Mouse (Mus musculus): ENCODE measurements around the gene Nelfb. TPM values are rescaled to one million over a fixed set of nuclear protein-coding genes. Genes with fewer than 3 reads are reported as not detected.

Nelfb gene
- total RNA-seq, 2 experiments from 2014 or later = 38.7 to 39.9 TPM

DNA sequence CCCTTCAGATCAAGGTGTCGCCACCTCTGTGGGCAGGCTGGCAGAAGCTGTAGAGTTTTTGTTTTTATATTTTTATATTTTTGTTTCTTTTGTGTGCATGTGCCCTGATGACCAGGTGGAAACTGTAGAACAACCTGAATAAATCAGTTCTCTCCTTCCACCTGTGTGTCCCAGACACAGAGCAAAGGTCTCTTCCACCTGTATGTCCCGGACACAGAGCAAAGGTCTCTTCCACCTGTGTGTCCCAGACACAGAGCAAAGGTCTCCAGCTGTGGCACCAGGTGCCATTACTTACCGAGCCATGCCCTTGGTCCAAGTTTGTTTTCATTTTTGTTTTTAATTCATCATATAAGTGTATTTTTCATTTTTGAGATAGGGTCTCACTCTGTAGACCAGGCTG is 55.1 kb downstream of the Nelfb start:
- no peak for DNase-seq
- intact Hi-C loops (cut with DNase I) = loop anchor here (2.0 kb wide), 1 partner anchor 57 kb away; no protein-coding TSS in a partner anchor

DNA sequence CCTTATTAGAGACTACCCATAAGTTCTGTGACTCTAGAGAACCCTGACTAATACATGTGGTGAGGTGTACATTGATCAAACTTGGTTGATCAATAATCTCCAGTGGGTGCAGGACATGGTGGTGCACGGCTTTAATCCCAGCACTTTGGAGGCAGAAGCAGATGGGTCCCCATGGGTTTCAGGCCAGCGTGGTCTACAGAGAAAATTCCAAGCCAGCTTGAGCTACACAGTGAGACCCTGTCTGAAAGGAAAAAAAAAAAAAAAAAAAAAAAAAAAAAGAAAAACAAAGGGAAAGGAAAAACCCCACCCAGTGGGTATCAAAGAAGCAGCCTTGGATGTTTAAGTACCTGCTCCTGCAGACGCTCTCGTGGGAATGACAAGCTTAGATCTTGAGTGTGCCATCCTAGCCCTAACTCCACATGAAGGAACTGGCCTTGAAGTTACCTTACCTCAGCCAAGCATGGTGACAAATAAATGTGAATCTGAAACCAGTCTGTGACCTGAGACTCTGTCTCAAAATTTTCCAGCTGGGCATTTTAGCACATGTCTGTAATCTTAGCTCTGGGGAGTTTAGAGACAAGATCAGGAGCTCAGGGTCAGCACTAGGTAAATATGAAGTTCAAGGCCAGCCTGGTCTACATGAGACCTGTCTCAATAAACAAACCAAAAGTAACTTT is 59.9 kb downstream of the Nelfb start:
- intact Hi-C loops (cut with DNase I) = no loop called here
- DNase-seq = no peak

Other genes with a start within 250 kb of the Nelfb start
- 1 to 10 TPM; 5.1 to 6.1 TPM for gene Dph7, start 249.1 kb downstream of the Nelfb start, total RNA-seq (2021)
- gene Mrpl41, start 236.4 kb downstream of the Nelfb start, total RNA-seq (2021) = 10 to 100 TPM; 91.0 to 99.1 TPM
- gene Pnpla7, start 235.5 kb downstream of the Nelfb start, total RNA-seq (2021) = 10 to 100 TPM; 33.9 to 35.4 TPM
- 10 to 100 TPM; 14.4 to 16.3 TPM for gene Nsmf, start 157.1 kb downstream of the Nelfb start, total RNA-seq (2021)
- not detected for gene Entpd8, start 131.2 kb downstream of the Nelfb start, total RNA-seq (2021)
- gene Noxa1, start 116.3 kb downstream of the Nelfb start, total RNA-seq (2021) = not detected
- 10 to 100 TPM in 1 of 2 experiments, 1 to 10 TPM in 1; 9.7 to 12.0 TPM for gene Nrarp, start 30.7 kb downstream of the Nelfb start, total RNA-seq (2021)
- 1 to 10 TPM; 4.0 to 5.2 TPM for gene Tor4a, start 14.6 kb downstream of the Nelfb start, total RNA-seq (2021)
- not detected for gene Stpg3, start 3.1 kb upstream of the Nelfb start, total RNA-seq (2021)
- gene Fam166a, start 7.3 kb upstream of the Nelfb start, total RNA-seq (2021) = not detected
- gene Tubb4b, start 13.2 kb upstream of the Nelfb start, total RNA-seq (2021) = 100 to 1,000 TPM; 240 to 254 TPM
- gene Slc34a3, start 22.9 kb upstream of the Nelfb start, total RNA-seq (2021) = not detected
- gene Rnf224, start 25.3 kb upstream of the Nelfb start, total RNA-seq (2021) = not detected
- under 1 TPM; 0.27 to 0.44 TPM for gene Rnf208, start 30.8 kb upstream of the Nelfb start, total RNA-seq (2021)
- gene Cysrt1, start 31.0 kb upstream of the Nelfb start, total RNA-seq (2021) = not detected
- 1 to 10 TPM; 1.2 to 2.2 TPM for gene AL732309.1, start 35.4 kb upstream of the Nelfb start, total RNA-seq (2021)
- gene Tmem203, start 44.0 kb upstream of the Nelfb start, total RNA-seq (2021) = 10 to 100 TPM; 13.4 to 15.1 TPM
- 1 to 10 TPM; 4.8 to 8.6 TPM for gene Tprn, start 51.1 kb upstream of the Nelfb start, total RNA-seq (2021)
- gene Ssna1, start 60.9 kb upstream of the Nelfb start, total RNA-seq (2021) = 10 to 100 TPM; 37.4 to 44.0 TPM
- gene Anapc2, start 61.0 kb upstream of the Nelfb start, total RNA-seq (2021) = 10 to 100 TPM; 38.6 to 39.1 TPM
- not detected for gene Tmem210, start 76.7 kb upstream of the Nelfb start, total RNA-seq (2021)
- not detected for gene Lrrc26, start 78.4 kb upstream of the Nelfb start, total RNA-seq (2021)
- gene Grin1, start 107.7 kb upstream of the Nelfb start, total RNA-seq (2021) = not detected
- gene Man1b1, start 120.8 kb upstream of the Nelfb start, total RNA-seq (2021) = 10 to 100 TPM; 21.9 to 23.2 TPM
- 1 to 10 TPM; 3.4 to 3.7 TPM for gene Dpp7, start 144.9 kb upstream of the Nelfb start, total RNA-seq (2021)
- gene Uap1l1, start 154.2 kb upstream of the Nelfb start, total RNA-seq (2021) = 1 to 10 TPM; 6.7 to 8.6 TPM
- gene Sapcd2, start 160.8 kb upstream of the Nelfb start, total RNA-seq (2021) = under 1 TPM; 0.46 to 0.56 TPM
- gene Entpd2, start 184.4 kb upstream of the Nelfb start, total RNA-seq (2021) = 10 to 100 TPM; 14.5 to 15.4 TPM
- gene Npdc1, start 187.9 kb upstream of the Nelfb start, total RNA-seq (2021) = 10 to 100 TPM; 27.3 to 27.8 TPM
- gene Fut7, start 211.8 kb upstream of the Nelfb start, total RNA-seq (2021) = under 1 TPM; 0.27 to 0.36 TPM
- gene Abca2, start 217.2 kb upstream of the Nelfb start, total RNA-seq (2021) = 10 to 100 TPM; 35.5 to 39.9 TPM
- gene Clic3, start 245.3 kb upstream of the Nelfb start, total RNA-seq (2021) = 1 to 10 TPM; 1.2 to 1.6 TPM
- 10 to 100 TPM; 23.0 to 23.4 TPM for gene Paxx, start 249.6 kb upstream of the Nelfb start, total RNA-seq (2021)

All from heart, postnatal 36 days (tissue).